Mouse (Mus musculus): Measurements from ENCODE around the gene Actrt3. TPM values are rescaled to one million over a fixed set of nuclear protein-coding genes. Genes with fewer than 3 reads are reported as not detected.
A peak's percentile ranks its signal among the peaks of the same experiment; 100 is the strongest.
"Not testable (repeated sequence)": the region's sequence is repeated elsewhere in the genome, so short reads cannot be mapped to it uniquely, and the experiment has no call there.

Actrt3 gene
- polyA plus RNA-seq, 1 experiment from 2014 or later: 0.11 TPM

- Histone ChIP-seq H3K9ac (peak within 1 kb of the TSS; percentile 89), H3K27ac (peak within 1 kb of the TSS; percentile 95), H3K27me3 (peaks cover 14% of the 10 kb centered on the region), H3K9me3 (no peaks in the 10 kb centered on the region), H3K4me2 (replicated peaks) (peak within 1 kb of the TSS; percentile 93), H3K4me1 (peaks cover 19% of the 10 kb centered on the region), H3K4me3 (peak within 1 kb of the TSS; percentile 94), H3K36me3 (peaks cover 23% of the 10 kb centered on the region)
- 1% methylated on average over 40 of the region's 40 CpGs for WGBS
- ATAC-seq (ENCODE audit: low FRiP score, low read depth): peak; percentile 96
Observed at GRCm38 (mm10) chr3:30602065-30602739, 2.5 kb upstream of the Actrt3 start, which contains the start of gene Mynn. Gene Mynn (plus strand): TSS chr3:30602065.

GRCm38 (mm10) chr3:30601610-30602064 is 1.9 kb upstream of the Actrt3 start:
- H3K27me3 ChIP-seq: peaks cover 14% of the 10 kb centered on the region
- peaks cover 19% of the 10 kb centered on the region for H3K4me1 ChIP-seq
- H3K36me3 ChIP-seq: peaks cover 21% of the 10 kb centered on the region; the same call in 1 of the 2 replicates
- under 1% methylated on average over 13 of the region's 13 CpGs for WGBS
- no peak for ATAC-seq (ENCODE audit: low FRiP score, low read depth)
- no peaks in the 10 kb centered on the region for H3K9me3 ChIP-seq
- peak overlapping the region; percentile 94 for H3K4me3 ChIP-seq
- H3K27ac ChIP-seq: peak overlapping the region; percentile 95
- H3K9ac ChIP-seq: peak overlapping the region; percentile 89; the same call in 1 of the 2 replicates
- peak overlapping the region; percentile 93 for H3K4me2 ChIP-seq (replicated peaks)

- H3K9ac ChIP-seq: 0 out of 2 replicates have a peak overlapping the region, but pooled peaks have one; percentile 26
Observed at GRCm38 (mm10) chr3:30601175-30601574, 1.4 kb upstream of the Actrt3 start.

DNA sequence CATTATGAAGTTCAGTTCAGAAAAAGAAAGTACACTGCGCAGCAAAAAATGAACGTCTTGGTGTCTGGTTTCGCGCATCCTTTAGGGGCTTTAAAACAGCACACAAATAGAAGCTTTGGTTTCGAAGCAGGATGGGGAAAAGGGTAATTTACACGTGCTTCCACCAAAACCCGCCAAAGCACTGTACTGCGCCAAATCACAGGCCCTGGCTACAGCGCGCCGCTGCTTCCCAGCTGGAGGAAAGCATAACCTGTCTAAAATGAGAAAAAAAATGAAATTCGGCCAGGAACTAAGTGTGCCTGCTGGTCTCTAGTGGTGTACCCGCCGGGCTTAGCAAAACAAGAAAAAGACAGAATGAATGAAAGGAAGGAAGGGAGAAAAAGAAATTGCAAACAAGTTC is 978 bp upstream of the Actrt3 start:
- Histone ChIP-seq H3K36me3 (peaks cover 13% of the 10 kb centered on the region; the same call in 1 of the 2 replicates), H3K4me3 (peak overlapping the region; percentile 94), H3K4me2 (replicated peaks) (peak overlapping the region; percentile 93), H3K9me3 (no peaks in the 10 kb centered on the region), H3K9ac (peak overlapping the region; percentile 32), H3K27me3 (peaks cover 14% of the 10 kb centered on the region), H3K27ac (peak overlapping the region; percentile 39; the same call in 1 of the 2 replicates), H3K4me1 (peaks cover 24% of the 10 kb centered on the region)
- ATAC-seq (ENCODE audit: low FRiP score, low read depth): peak; percentile 9; the same call in 1 of the 2 replicates
- under 1% methylated on average over 14 of the region's 14 CpGs for WGBS

More at GRCm38 (mm10) chr3:30601175-30601574, 1.4 kb upstream of the Actrt3 start:
- Histone ChIP-seq H3K27me3 (peaks cover 14% of the 10 kb centered on the region), H3K4me1 (peaks cover 19% of the 10 kb centered on the region), H3K4me2 (replicated peaks) (peak overlapping the region; percentile 93), H3K9me3 (no peaks in the 10 kb centered on the region), H3K27ac (no peak overlapping the region), H3K36me3 (peaks cover 17% of the 10 kb centered on the region; the same call in 1 of the 2 replicates), H3K4me3 (peak overlapping the region; percentile 94)
- ATAC-seq (ENCODE audit: low FRiP score, low read depth): peak; percentile 22; the same call in 1 of the 2 replicates
- under 1% methylated on average over 17 of the region's 17 CpGs for WGBS

DNA sequence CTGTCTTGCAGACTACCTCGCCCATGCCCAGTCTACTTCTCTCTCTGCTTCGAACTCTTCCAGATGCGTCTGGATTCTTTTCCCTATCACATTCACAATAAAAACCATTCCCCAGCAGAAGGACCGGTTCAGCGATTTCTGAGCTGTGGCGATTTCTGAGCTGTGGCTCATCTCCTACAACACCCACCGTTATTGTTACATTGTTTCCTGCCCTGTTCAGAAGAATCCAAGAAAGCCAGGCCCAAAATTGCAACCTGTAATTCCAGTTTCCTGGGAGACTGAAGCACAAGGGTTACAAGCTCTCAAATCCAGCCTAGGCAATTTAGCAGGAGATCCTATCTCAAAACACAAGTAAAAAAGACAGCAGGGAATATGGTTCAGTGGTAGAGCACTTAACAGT is 2.5 kb downstream of the Actrt3 start:
- 85% methylated on average over 7 of the region's 7 CpGs for WGBS
- Histone ChIP-seq H3K27ac (no peak overlapping the region), H3K9me3 (no peaks in the 10 kb centered on the region), H3K9ac (no peak overlapping the region), H3K27me3 (peaks cover 14% of the 10 kb centered on the region), H3K4me1 (peaks cover 21% of the 10 kb centered on the region), H3K4me3 (no peak overlapping the region), H3K4me2 (replicated peaks) (no peak overlapping the region), H3K36me3 (no peaks in the 10 kb centered on the region)
- ATAC-seq (ENCODE audit: low FRiP score, low read depth): no peak

DNA sequence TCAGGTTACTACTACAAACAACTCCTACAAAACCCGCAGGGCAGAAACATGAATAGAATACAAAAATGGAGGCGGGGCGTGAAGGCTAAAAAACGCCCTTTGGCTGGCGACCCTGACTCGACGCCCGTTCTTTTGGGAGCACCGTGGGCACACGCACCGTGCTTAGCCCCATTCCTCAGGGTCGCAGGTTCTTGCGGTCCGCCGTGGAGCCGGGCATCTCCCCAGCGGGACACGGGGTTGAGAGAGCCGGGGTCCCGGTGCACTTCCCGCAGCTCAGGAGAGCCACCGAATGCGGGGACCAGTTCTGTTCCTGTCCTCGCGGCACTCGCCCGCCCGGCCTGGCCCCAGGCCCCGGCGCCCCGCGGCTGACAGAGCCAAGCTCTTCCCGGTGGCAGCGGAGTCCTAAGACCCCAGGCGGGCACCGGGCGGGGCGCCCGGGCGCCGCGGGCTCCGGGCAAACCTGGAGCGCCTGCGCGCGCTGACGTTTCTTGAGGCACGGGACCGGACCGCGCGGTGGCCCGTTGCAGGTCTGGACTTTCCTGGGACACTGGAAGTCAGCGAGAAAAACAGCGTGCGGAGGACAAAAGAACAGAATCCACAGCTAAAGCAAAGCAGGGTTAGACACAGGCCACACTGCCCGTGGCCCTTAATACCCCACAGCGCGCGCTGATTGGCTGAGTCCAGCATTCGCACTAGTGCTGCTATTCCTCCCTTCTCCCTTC is 4.5 kb downstream of the Actrt3 start:
- peaks cover 14% of the 10 kb centered on the region for H3K27me3 ChIP-seq
- under 1% methylated on average over 62 of the region's 62 CpGs for WGBS
- peaks cover 21% of the 10 kb centered on the region for H3K4me1 ChIP-seq

DNA sequence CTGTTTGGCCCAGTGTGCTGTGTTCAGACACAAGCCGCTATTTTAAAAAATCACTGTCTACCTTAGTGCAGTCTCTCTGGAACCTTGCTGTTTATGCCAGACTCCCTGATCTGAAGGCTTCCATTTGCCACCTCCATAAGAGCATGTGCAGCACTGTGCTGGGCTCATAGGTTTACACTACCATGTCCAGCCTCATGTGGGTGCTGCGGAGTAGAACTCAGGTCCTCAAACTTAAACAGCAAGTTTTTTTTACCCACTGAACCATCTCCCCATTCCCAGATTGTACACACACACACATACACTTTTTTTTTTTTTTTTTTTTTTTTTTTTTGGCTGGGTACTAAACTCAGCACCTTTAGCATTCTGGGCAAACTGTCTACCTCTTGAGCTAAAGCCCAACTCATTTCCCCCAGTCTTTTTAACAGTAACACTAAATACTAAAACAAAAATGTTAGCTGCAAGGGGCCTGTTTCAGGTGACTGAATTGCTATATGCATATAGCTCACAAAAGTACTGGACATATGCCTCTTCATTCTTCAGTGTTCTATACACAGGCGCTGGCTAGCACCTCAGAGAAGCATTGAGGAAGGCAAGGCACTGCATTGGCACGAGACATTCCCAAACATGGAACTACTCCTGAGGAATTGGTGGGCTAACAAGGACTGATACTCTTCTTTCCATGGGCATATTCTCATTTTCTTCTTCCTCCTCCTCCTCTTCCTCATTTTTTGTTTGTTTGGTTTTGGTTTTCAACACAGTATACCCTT is 5.8 kb downstream of the Actrt3 start:
- no peak overlapping the region for H3K4me3 ChIP-seq
- peaks cover 10% of the 10 kb centered on the region for H3K4me1 ChIP-seq
- H3K9me3 ChIP-seq: no peaks in the 10 kb centered on the region
- 69% methylated on average over 4 of the region's 4 CpGs for WGBS
- no peak overlapping the region for H3K27ac ChIP-seq
- no peaks in the 10 kb centered on the region for H3K36me3 ChIP-seq
- ATAC-seq (ENCODE audit: low FRiP score, low read depth): no peak; the same call in 1 of the 2 replicates
- H3K27me3 ChIP-seq: peaks cover 14% of the 10 kb centered on the region
- H3K4me2 ChIP-seq (replicated peaks): no peak overlapping the region
- H3K9ac ChIP-seq: no peak overlapping the region

More for the DNA sequence above, 4.5 kb downstream of the Actrt3 start:
- Histone ChIP-seq H3K4me3 (peak overlapping the region; percentile 81), H3K36me3 (no peaks in the 10 kb centered on the region), H3K27ac (peak overlapping the region; percentile 65), H3K9ac (peak overlapping the region; percentile 91), H3K9me3 (no peaks in the 10 kb centered on the region), H3K4me2 (replicated peaks) (peak overlapping the region; percentile 76)
- ATAC-seq (ENCODE audit: low FRiP score, low read depth): peak; percentile 51; the same call in 1 of the 2 replicates

DNA sequence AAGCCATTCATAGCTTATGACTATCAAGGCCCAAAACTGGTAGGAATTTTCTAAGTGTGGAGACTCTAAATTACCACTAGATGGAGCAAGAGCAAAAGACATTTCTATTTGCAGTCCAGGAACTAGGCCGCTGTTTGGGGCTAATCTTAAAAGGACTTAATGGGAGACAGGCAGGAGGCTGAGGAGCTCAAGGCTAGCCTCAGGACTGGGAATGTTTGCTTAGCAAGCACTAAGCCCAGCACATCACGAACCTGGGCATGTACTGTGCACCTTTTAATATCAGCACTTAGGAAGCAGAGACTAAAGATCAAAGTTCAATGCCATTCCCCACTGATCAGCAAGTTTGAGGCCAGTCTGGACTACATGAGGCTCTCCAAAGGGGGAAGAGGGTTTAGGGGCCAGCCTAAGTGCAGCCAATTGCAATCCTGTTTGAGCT is 7.3 kb downstream of the Actrt3 start:
- H3K4me2 ChIP-seq (replicated peaks): no peak overlapping the region
- ATAC-seq (ENCODE audit: low FRiP score, low read depth): peak; percentile 64
- H3K27me3 ChIP-seq: 0 out of 2 replicates have a peak, but pooled peaks cover 2% of the 10 kb centered on the region
- no peak overlapping the region for H3K9ac ChIP-seq
- no peak overlapping the region for H3K4me3 ChIP-seq
- 1% methylated on average over 2 of the region's 2 CpGs for WGBS
- H3K4me1 ChIP-seq: peaks cover 10% of the 10 kb centered on the region
- H3K27ac ChIP-seq: no peak overlapping the region
- no peaks in the 10 kb centered on the region for H3K36me3 ChIP-seq
- H3K9me3 ChIP-seq: no peaks in the 10 kb centered on the region

DNA sequence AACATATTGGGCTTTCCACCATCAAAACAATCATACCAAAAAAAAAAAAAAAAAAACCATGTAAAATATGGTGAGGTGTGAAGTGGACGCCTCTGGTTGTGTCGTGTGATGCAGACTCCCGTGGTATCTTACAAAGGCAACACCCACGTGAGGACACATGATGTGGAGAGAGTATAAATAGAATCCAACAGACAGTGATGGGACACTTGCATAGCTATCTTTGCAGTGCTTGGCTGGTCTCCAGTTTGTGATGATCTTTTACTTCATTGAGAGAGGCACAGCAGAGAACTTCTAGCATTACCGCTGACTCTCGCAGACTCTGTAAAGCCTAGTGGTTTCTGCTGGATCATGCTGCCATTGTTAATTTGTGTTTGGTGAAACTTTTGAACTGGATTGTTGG is 10.9 kb downstream of the Actrt3 start:
- no peak for ATAC-seq (ENCODE audit: low FRiP score, low read depth)
- Histone ChIP-seq H3K27me3 (no peaks in the 10 kb centered on the region), H3K4me2 (replicated peaks) (no peak overlapping the region), H3K9me3 (no peaks in the 10 kb centered on the region), H3K4me3 (no peak overlapping the region), H3K9ac (no peak overlapping the region), H3K36me3 (no peaks in the 10 kb centered on the region), H3K4me1 (peaks cover 4% of the 10 kb centered on the region; the same call in 1 of the 2 replicates), H3K27ac (no peak overlapping the region)
- 88% methylated on average over 6 of the region's 6 CpGs for WGBS

- Histone ChIP-seq H3K27me3 (no peaks in the 10 kb centered on the region), H3K36me3 (no peaks in the 10 kb centered on the region), H3K9me3 (no peaks in the 10 kb centered on the region), H3K4me1 (no peaks in the 10 kb centered on the region), H3K4me2 (replicated peaks) (no peak overlapping the region), H3K4me3 (no peak overlapping the region), H3K27ac (no peak overlapping the region), H3K9ac (no peak overlapping the region)
- 20% methylated on average over 2 of the region's 2 CpGs for WGBS
- no peak for ATAC-seq (ENCODE audit: low FRiP score, low read depth)
Observed at GRCm38 (mm10) chr3:30573549-30573948, 26.2 kb downstream of the Actrt3 start.

- not testable (repeated sequence) for H3K4me2 ChIP-seq (replicated peaks); ATAC-seq (ENCODE audit: low FRiP score, low read depth); H3K27me3 ChIP-seq; H3K9me3 ChIP-seq; H3K4me3 ChIP-seq; H3K36me3 ChIP-seq; H3K4me1 ChIP-seq; H3K9ac ChIP-seq; H3K27ac ChIP-seq
- WGBS: 57% methylated on average over 1 of the region's 2 CpGs
Observed at GRCm38 (mm10) chr3:30566333-30566732, 33.4 kb downstream of the Actrt3 start.
